Mouse (Mus musculus) cerebellum, adult 2 months (tissue): ENCODE data around the gene Znrf4.

Experiments used
- CTCF ChIP-seq: fragments of 200-500 bp; IDR thresholded peaks from 2 replicates; pipeline ENCODE4 v1.5.1; 2011; ENCODE audit warnings: low read depth, mild to moderate bottlenecking, control low read depth, low read length, moderate library complexity, borderline replicate concordance; ENCODE audit not compliant: insufficient read depth
- POLR2A ChIP-seq: fragments of 200-500 bp; IDR thresholded peaks from 2 replicates; pipeline ENCODE4 v1.6.1; 2011; ENCODE audit warnings: low read length, control low read depth, borderline replicate concordance; ENCODE audit not compliant: insufficient read depth

DNA sequence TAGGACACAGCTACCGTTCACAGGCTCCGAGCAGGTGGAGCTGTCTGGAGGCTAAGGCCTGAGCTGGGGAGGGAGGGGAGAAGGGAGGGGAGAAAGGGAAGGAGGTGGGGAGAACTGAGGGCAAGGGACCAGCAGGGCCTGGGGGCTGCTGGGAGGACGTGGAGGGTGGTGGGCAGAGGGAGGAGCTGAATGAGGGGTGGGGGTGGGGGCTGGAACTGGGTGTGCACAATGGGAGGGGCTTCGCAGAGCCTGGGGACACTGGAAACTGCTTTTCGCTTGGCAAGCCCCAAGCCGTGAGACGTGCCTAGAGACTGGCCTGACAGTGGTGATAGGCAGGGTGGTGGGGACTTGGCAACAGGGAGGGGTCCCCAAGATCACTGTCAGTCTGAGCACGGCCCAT, 43.0 kb downstream of the Znrf4 start:
- no peak for TF ChIP-seq POLR2A
- TF ChIP-seq CTCF: no peak
